Comparison of ENCODE assay signal across 21 mouse cellular contexts in the genomic region with DNA sequence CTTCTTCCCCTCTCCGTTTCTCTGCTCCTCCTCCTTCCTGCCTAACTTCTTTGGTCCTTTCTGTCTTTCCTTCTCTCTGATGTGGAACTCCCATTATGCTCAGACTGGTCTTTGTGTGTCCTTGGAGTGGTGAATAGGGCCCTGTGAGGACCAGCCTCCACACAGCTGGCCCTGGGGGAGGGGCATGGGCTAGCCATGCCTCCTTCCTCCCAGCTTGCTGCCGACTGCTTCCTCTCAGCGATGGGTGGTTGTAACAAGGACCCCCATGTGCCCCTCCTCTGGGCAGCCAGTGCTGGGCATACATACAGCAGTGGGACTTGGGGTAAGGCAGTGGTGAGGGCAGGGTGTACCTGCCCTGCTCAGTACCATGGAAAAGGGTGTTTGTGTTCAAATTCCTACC. TPM values are rescaled to one million over a fixed set of nuclear protein-coding genes. Genes with fewer than 3 reads are reported as not detected.
DNase-seq lines count a peak whose midpoint lies in the region; ATAC-seq lines count a peak whose summit lies in the region.
"Had no signal": no experiment of that assay in that cellular context is flagged by ENCODE, and none has a peak within 500 bp of the region (broad histone marks: within the 10 kb centered on the region; RNA-seq: fewer than 3 reads in every experiment).

No protein-coding gene starts in this region.

- H3K4me1 ChIP-seq in embryonic facial prominence, embryonic 15.5 days: no peaks in the 10 kb centered on the region
- H3K4me1 ChIP-seq in embryonic facial prominence, embryonic 10.5 days: no peaks in the 10 kb centered on the region
- H3K4me1 ChIP-seq: forebrain, embryonic 13.5 days; heart, embryonic 10.5 days; hindbrain, embryonic 12.5 days had no signal

- no peak overlapping the region for H3K4me3 ChIP-seq in embryonic facial prominence, embryonic 15.5 days (replicated peaks)
- H3K4me3 ChIP-seq in embryonic facial prominence, embryonic 10.5 days: no peak overlapping the region
- H3K4me3 ChIP-seq: forebrain, embryonic 13.5 days; gastrocnemius, adult 2 months; heart, embryonic 10.5 days; hindbrain, embryonic 12.5 days had no signal

- H3K4me2 ChIP-seq in embryonic facial prominence, embryonic 15.5 days (replicated peaks): no peak overlapping the region
- H3K4me2 ChIP-seq: forebrain, embryonic 13.5 days; hindbrain, embryonic 12.5 days had no signal

- ATAC-seq in embryonic facial prominence, embryonic 15.5 days (ENCODE audit: insufficient number of reproducible peaks, low FRiP score, low TSS enrichment, low read depth): 0 out of 2 replicates have a peak, but pooled peaks have one; percentile 19
- ATAC-seq in erythroblast, adult 5-6 weeks (replicated peaks; ENCODE audit: low FRiP score, poor library complexity, severe bottlenecking): no peak
- ATAC-seq: forebrain, embryonic 13.5 days had no signal

- H3K27ac ChIP-seq in embryonic facial prominence, embryonic 15.5 days (replicated peaks): no peak overlapping the region
- H3K27ac ChIP-seq in embryonic facial prominence, embryonic 10.5 days (replicated peaks): no peak overlapping the region
- H3K27ac ChIP-seq: forebrain, embryonic 13.5 days; gastrocnemius, adult 2 months; heart, embryonic 10.5 days; hindbrain, embryonic 12.5 days had no signal

- no peaks in the 10 kb centered on the region for H3K27me3 ChIP-seq in embryonic facial prominence, embryonic 15.5 days
- H3K27me3 ChIP-seq in embryonic facial prominence, embryonic 10.5 days (replicated peaks; ENCODE audit: low read depth, poor library complexity, severe bottlenecking): no peaks in the 10 kb centered on the region
- H3K27me3 ChIP-seq: forebrain, embryonic 13.5 days; hindbrain, embryonic 12.5 days had no signal

- H3K36me3 ChIP-seq in embryonic facial prominence, embryonic 15.5 days: peaks cover 100% of the 10 kb centered on the region
- peaks cover 100% of the 10 kb centered on the region for H3K36me3 ChIP-seq in embryonic facial prominence, embryonic 10.5 days (replicated peaks)

- 52% methylated on average over 3 of the region's 3 CpGs for WGBS in embryonic facial prominence, embryonic 15.5 days
- 50% methylated on average over 3 of the region's 3 CpGs for WGBS in embryonic facial prominence, embryonic 10.5 days

- DNase-seq in embryonic facial prominence, embryonic 10.5 days (ENCODE audit: low spot score): no peak
- peak; percentile 46 for DNase-seq in layer of hippocampus, adult 11-12 months (ENCODE audit: low spot score)
- DNase-seq in layer of hippocampus, postnatal 36 days: no peak
- peak; percentile 51 to 60 for DNase-seq in right cerebral cortex, postnatal 10 days (ENCODE audit: low spot score in 2 of 2)
- no peak for DNase-seq in right cerebral cortex, postnatal 36 days (ENCODE audit: low spot score in 2 of 2)
- DNase-seq: adrenal gland, postnatal 10 days; cerebellum, adult 11-12 months; gastrocnemius, adult 2 months; gastrocnemius, postnatal 25 days; heart, postnatal 10 days; heart, postnatal 4 days had no signal

- no peak overlapping the region for H3K9ac ChIP-seq in embryonic facial prominence, embryonic 15.5 days
- H3K9ac ChIP-seq: forebrain, embryonic 13.5 days; hindbrain, embryonic 12.5 days had no signal

- H3K9me3 ChIP-seq in embryonic facial prominence, embryonic 15.5 days (replicated peaks): no peaks in the 10 kb centered on the region
- H3K9me3 ChIP-seq in embryonic facial prominence, embryonic 10.5 days: no peaks in the 10 kb centered on the region
- H3K9me3 ChIP-seq: forebrain, embryonic 13.5 days; heart, embryonic 10.5 days; hindbrain, embryonic 12.5 days had no signal

RNA-seq across cellular contexts. Expression of a gene that starts 2.3 kb away (rescaled TPM):
- polyA plus RNA-seq in embryonic facial prominence, embryonic 15.5 days (2015; fragmentation: Nextera tagmentation; extraction: Ambion mirVana): 0.24 and 0.37 TPM in 2 replicates
- polyA plus RNA-seq in embryonic facial prominence, embryonic 10.5 days (2016; fragmentation: Nextera tagmentation; extraction: Ambion mirVana): 0.37 and 0.52 TPM in 2 replicates
- total RNA-seq in layer of hippocampus, postnatal 36 days (2021): under 1 TPM in 1 of 2 experiments, not detected in 1; 0.43 TPM
- not detected in 2 replicates for total RNA-seq in erythroblast, adult 5-6 weeks (2015; ENCODE audit: low replicate concordance)
- total RNA-seq in erythroblast, adult 5-6 weeks (2017; ENCODE audit: low replicate concordance): not detected in 2 replicates
- total RNA-seq: adrenal gland, postnatal 10 days; gastrocnemius, adult 2 months; gastrocnemius, postnatal 25 days; granulocyte monocyte progenitor cell, adult 5-6 weeks; heart, postnatal 10 days; heart, postnatal 4 days had no signal
- polyA plus RNA-seq: embryonic facial prominence, embryonic 11.5 days; forebrain, embryonic 13.5 days; heart, embryonic 14.5 days had no signal

RNA-seq across cellular contexts. Expression of a gene that starts 9.1 kb away (rescaled TPM):
- 2.4 and 3.7 TPM in 2 replicates for polyA plus RNA-seq in embryonic facial prominence, embryonic 15.5 days (2015; fragmentation: Nextera tagmentation; extraction: Ambion mirVana)
- polyA plus RNA-seq in embryonic facial prominence, embryonic 10.5 days (2016; fragmentation: Nextera tagmentation; extraction: Ambion mirVana): 0.55 and 0.58 TPM in 2 replicates
- 10 to 100 TPM; 12.5 to 14.2 TPM for total RNA-seq in layer of hippocampus, postnatal 36 days (2021)
- not detected in 2 replicates for total RNA-seq in erythroblast, adult 5-6 weeks (2015; ENCODE audit: low replicate concordance)
- total RNA-seq in erythroblast, adult 5-6 weeks (2017; ENCODE audit: low replicate concordance): not detected in 2 replicates
- polyA plus RNA-seq: heart, embryonic 14.5 days had no signal

RNA-seq across cellular contexts. Expression of a gene that starts 10.5 kb away (rescaled TPM):
- 72.7 and 72.9 TPM in 2 replicates for polyA plus RNA-seq in embryonic facial prominence, embryonic 15.5 days (2015; fragmentation: Nextera tagmentation; extraction: Ambion mirVana)
- polyA plus RNA-seq in embryonic facial prominence, embryonic 10.5 days (2016; fragmentation: Nextera tagmentation; extraction: Ambion mirVana): 108 and 119 TPM in 2 replicates
- 10 to 100 TPM; 33.0 to 35.3 TPM for total RNA-seq in layer of hippocampus, postnatal 36 days (2021)
- total RNA-seq in erythroblast, adult 5-6 weeks (2015; ENCODE audit: low replicate concordance): 11.3 and 15.0 TPM in 2 replicates
- 19.0 and 20.4 TPM in 2 replicates for total RNA-seq in erythroblast, adult 5-6 weeks (2017; ENCODE audit: low replicate concordance)

RNA-seq across cellular contexts. Expression of a gene that starts 42.4 kb away (rescaled TPM):
- polyA plus RNA-seq in embryonic facial prominence, embryonic 15.5 days (2015; fragmentation: Nextera tagmentation; extraction: Ambion mirVana): 48.5 and 55.9 TPM in 2 replicates
- polyA plus RNA-seq in embryonic facial prominence, embryonic 10.5 days (2016; fragmentation: Nextera tagmentation; extraction: Ambion mirVana): 23.7 and 23.9 TPM in 2 replicates
- total RNA-seq in layer of hippocampus, postnatal 36 days (2021): 10 to 100 TPM; 14.5 to 18.3 TPM
- total RNA-seq in erythroblast, adult 5-6 weeks (2015; ENCODE audit: low replicate concordance): 33.4 and 50.3 TPM in 2 replicates
- total RNA-seq in erythroblast, adult 5-6 weeks (2017; ENCODE audit: low replicate concordance): 12.0 and 20.8 TPM in 2 replicates

RNA-seq across cellular contexts. Expression of a gene that starts 57.0 kb away (rescaled TPM):
- polyA plus RNA-seq in embryonic facial prominence, embryonic 15.5 days (2015; fragmentation: Nextera tagmentation; extraction: Ambion mirVana): 0.81 and 0.94 TPM in 2 replicates
- polyA plus RNA-seq in embryonic facial prominence, embryonic 10.5 days (2016; fragmentation: Nextera tagmentation; extraction: Ambion mirVana): 0.29 TPM in 1 of 2 replicates, not detected in the other
- under 1 TPM; 0.13 to 0.40 TPM for total RNA-seq in layer of hippocampus, postnatal 36 days (2021)
- total RNA-seq in erythroblast, adult 5-6 weeks (2015; ENCODE audit: low replicate concordance): not detected in 2 replicates
- not detected in 2 replicates for total RNA-seq in erythroblast, adult 5-6 weeks (2017; ENCODE audit: low replicate concordance)
- total RNA-seq: gastrocnemius, adult 2 months; gastrocnemius, postnatal 25 days; granulocyte monocyte progenitor cell, adult 5-6 weeks; heart, postnatal 4 days; MEL had no signal
- polyA plus RNA-seq: C2C12; embryonic facial prominence, embryonic 11.5 days; forebrain, embryonic 13.5 days; heart, embryonic 14.5 days; hindbrain, embryonic 12.5 days had no signal

Comparison
In these comparisons a context has a peak if more than half of its experiments do, and no peak if none do; other contexts are left out.
1. DNase-seq: peak in layer of hippocampus, adult 11-12 months (single experiment) and right cerebral cortex, postnatal 10 days (2 of 2); none in embryonic facial prominence, embryonic 10.5 days (single experiment), layer of hippocampus, postnatal 36 days (0 of 2) and right cerebral cortex, postnatal 36 days (0 of 2).
2. RNA of a gene that starts 9.1 kb away (total RNA-seq): 12.5 to 14.2 TPM in layer of hippocampus, postnatal 36 days; not detected in erythroblast, adult 5-6 weeks; every median in the first group is over 10 times any median in the second.